Mouse (Mus musculus) liver, postnatal 0 days (tissue): Measurements from ENCODE around the gene Itgb8.

Experiments used
- CTCF ChIP-seq: sonication (generic); IDR thresholded peaks from 2 replicates; pipeline ENCODE4 v1.5.1; 2016; ENCODE audit warnings: antibody characterized with exemption, low read depth
- EP300 ChIP-seq: IDR thresholded peaks from 2 replicates; pipeline ENCODE4 v1.6.1; 2016; ENCODE audit warnings: antibody characterized with exemption, low read depth, mild to moderate bottlenecking

DNA sequence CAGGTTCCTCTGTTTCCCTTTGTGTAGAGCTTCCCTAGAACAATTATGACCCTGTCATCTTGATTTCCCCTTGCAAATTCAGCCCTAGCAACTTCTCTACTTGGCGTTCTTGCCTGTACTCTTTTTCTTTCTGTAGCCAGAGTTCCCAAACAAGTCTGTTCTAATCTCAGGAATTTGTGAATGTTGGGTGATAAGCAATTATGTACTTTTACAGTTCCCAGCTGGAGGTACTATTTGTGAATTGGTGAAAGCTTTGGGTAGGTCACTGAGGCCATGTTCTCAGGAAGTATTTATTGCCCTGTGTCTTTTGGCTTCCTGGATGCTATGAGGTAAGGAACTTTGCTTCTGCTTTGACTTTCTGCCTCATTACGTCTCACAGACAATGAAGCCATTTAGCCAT is 128.5 kb downstream of the Itgb8 start:
- TF ChIP-seq CTCF: no peak
- no peak for TF ChIP-seq EP300
